In genomic region chr1:125084906-125085305, GRCm38 (mm10) we compare ENCODE assay signal across 22 mouse cellular contexts.
"Had no signal": no experiment of that assay in that cellular context is flagged by ENCODE, and none has a peak within 500 bp of the region (broad histone marks: within the 10 kb centered on the region; RNA-seq: fewer than 3 reads in every experiment).

No protein-coding gene starts in this region.

- H3K4me3 ChIP-seq: kidney, embryonic 15.5 days; layer of hippocampus, adult 2 months; left cerebral cortex, adult 2 months; limb, embryonic 12.5 days; limb, embryonic 15.5 days; stomach, embryonic 15.5 days had no signal

- ATAC-seq: intestine, embryonic 16.5 days; liver, postnatal 0 days; lung, postnatal 0 days had no signal

- DNase-seq: kidney, adult 2 months; layer of hippocampus, adult 9-11 months; liver, postnatal 0 days; lung, embryonic 14.5 days; lung, postnatal 36 days; midbrain, embryonic 14.5 days; right cerebral cortex, postnatal 14 days; spleen, adult 18-20 months; thymus, adult 2 months; thymus, postnatal 14 days; thymus, postnatal 4 days had no signal

- H3K4me2 ChIP-seq: kidney, embryonic 15.5 days; limb, embryonic 12.5 days; limb, embryonic 15.5 days; liver, embryonic 11.5 days; lung, embryonic 14.5 days; midbrain, embryonic 11.5 days; stomach, embryonic 15.5 days had no signal

- H3K9me3 ChIP-seq: limb, embryonic 12.5 days; limb, embryonic 15.5 days; stomach, embryonic 15.5 days had no signal

- H3K9ac ChIP-seq: kidney, embryonic 15.5 days; limb, embryonic 12.5 days; limb, embryonic 15.5 days; liver, embryonic 14.5 days; liver, postnatal 0 days; lung, embryonic 14.5 days; stomach, embryonic 15.5 days had no signal

- H3K4me1 ChIP-seq: kidney, embryonic 15.5 days; limb, embryonic 12.5 days; limb, embryonic 15.5 days; stomach, embryonic 15.5 days had no signal

- H3K27ac ChIP-seq: kidney, embryonic 15.5 days; layer of hippocampus, adult 2 months; left cerebral cortex, adult 2 months; limb, embryonic 12.5 days; limb, embryonic 15.5 days; liver, embryonic 14.5 days; stomach, embryonic 15.5 days had no signal

- H3K36me3 ChIP-seq: kidney, embryonic 15.5 days; limb, embryonic 12.5 days; limb, embryonic 15.5 days; stomach, embryonic 15.5 days had no signal

- H3K27me3 ChIP-seq: kidney, embryonic 15.5 days; limb, embryonic 12.5 days; limb, embryonic 15.5 days; stomach, embryonic 15.5 days had no signal
